Mouse (Mus musculus) neural tube, embryonic 10.5 days (tissue): ENCODE measurements at regions not wholly inside any gene's neighbourhood (a gene's known extent, or its start where the extent isn't known, plus 50 kb on each side); places are given as distances from the start of the nearest gene placed in this dataset.

Experiments used
- DNase-seq: peaks from one replicate; pipeline ENCODE4 v3.0.0-alpha.2; 2017; ENCODE audit warnings: low spot score; ENCODE audit errors: extremely low spot score

DNA sequence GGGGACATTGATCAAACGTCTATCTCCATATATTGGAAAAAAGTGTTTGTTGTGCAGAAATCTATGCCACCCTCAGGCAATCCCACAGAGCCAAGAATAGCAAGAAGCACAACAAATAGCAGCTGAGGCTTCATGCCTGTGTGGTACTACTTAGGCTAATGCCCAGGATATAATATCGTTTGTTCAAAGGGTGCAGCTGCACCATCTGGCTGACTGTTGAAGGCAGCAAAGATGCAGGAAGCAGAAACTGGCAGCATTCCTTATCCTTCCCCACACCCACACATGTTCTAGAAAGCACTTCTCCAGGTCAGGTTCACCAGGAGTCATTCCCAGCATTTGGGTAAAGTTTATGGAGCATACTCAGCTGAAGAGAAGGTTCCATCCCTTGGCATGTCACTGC, 158.1 kb upstream of the Ccn2 start:
- no peak for DNase-seq

DNA sequence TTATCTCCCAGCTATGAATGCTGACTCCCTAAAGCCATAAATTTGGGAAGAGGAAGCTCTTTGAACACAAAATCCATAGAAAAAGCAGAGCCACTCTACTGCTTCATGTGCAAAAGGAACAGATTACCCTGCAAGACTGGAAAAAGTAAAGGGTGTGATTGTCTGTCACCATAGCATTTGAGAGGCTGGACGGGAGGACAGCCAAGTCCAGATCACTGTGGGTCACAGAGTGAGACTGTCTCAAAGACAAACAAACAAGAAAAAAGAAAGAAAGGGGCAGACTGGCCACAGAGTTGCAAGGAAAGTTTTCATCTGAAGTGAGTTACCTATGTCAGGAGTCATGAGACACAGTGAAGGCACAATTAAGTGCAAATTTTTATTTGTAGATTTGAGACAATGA, 150.7 kb upstream of the Ccn2 start:
- no peak for DNase-seq

DNA sequence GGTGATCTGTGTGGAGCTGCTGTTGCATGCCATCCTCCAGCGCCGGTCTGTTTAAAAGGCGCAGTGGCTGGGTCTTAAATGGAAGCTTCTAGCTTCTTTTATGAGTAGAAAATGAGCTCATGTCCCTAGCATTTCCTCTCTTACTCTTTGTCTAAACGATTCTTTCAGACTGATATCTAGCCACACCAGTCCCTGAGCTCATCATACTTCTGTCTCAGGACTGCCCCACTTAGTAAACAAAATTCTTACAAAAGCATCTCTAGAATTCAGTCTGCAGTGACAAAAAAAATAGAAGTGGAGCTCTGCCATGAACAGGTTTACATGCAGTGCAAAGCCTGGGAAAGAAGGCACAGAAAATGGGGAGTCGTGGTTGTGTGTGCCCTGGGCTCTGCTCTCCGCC, 150.2 kb upstream of the Ccn2 start:
- no peak for DNase-seq

DNA sequence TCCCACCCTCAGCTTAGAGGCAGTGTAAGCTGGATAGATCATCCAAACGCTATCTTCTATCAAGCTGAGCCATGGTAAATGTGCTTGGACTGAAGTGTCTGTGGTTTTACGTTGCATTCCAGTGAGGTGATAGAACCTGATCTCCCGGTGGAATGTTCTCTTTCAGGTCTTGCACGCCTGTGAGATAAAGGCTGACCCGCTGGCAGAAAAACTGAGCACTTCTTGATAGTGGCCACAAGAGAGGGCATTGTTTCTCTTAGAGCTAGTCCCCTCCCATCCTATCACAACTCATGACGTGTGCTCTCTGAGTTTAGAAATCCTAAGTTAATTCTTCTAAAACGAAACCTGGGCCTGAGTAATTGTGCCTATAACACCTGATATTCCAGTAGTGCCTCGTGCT, 149.1 kb upstream of the Ccn2 start:
- no peak for DNase-seq

DNA sequence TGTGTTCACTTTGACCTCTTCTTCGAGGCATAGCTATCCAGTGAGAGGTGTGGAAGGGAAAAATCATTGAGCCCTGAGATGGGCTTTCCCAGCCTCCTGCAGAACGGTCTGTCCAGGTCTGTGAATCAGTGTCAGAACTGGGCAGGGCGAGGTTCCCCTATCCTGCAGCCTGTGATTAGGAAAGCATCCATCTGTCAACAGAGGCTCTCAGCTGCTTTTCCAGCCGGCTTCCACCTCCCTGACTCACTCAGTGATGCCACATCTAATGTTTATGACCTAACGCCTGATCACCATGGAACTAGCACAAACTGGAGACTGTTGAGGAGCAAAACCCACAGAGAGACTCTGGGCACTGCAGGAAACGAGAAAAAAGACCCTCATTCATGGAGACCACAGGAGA, 148.1 kb upstream of the Ccn2 start:
- no peak for DNase-seq

DNA sequence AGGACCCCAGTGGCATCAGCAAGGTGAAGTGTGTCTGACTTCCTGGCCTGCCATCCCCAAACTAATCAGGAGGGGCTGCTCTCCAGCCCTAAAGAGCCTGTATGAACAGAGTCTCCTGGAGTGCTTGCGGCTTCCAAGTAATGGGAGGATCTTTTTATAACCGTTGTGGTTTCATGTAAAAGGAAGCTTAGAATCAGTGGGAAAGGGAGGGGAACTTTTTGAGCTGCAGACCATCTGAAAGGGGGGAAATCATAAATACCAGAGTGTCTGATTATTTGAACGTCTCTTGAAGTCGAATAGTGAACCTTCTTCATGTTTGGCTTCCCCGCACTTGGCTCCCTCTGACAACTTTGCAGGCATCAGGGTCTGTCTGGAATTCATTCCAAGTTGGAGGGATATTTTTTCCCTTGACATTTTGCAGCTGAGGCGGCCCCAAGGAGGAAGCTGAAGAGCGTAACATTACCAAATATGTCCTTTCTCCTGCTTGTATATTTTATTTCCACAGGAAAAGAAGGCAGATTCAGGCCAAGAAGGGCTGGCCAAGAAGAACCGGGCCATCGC, 147.2 kb upstream of the Ccn2 start:
- DNase-seq, result no peak

DNA sequence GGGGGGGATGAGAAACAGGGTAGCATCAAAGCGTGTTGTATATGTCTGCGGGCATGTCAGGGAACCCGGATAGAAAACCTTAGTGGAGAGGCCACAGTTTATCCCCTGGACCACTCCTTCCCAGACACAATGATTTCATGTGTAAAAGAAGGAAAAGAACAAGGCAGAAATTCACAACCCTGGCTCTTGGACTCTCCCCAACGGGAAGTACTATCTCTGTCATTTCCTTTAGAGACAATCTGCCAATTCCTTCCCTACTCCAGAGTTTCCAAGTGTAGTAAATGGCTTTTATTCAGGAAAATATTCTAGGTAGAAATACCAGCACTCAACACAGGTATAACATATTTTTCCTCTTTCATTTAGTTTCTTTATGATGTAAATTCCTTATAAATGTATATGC, 141.7 kb upstream of the Ccn2 start:
- no peak for DNase-seq

DNA sequence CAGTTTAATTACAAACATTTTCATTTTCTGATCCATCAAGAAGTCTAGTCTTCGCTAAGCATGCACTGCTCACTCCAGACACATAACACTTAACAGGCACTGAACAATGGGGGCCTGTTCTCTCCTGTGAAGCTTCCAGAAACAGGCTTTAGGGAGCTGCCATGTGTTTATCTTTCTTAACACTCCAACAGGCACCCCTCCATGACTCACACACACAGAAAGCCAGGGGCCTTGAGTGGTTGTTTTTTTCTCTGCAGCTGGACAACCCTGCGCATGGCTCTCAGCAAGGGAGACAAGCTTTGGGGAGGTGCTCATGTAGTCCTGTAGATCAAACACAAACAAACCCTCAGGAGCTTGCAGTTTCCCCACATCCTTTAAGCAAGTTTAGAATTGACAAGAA, 136.6 kb upstream of the Ccn2 start:
- no peak for DNase-seq

DNA sequence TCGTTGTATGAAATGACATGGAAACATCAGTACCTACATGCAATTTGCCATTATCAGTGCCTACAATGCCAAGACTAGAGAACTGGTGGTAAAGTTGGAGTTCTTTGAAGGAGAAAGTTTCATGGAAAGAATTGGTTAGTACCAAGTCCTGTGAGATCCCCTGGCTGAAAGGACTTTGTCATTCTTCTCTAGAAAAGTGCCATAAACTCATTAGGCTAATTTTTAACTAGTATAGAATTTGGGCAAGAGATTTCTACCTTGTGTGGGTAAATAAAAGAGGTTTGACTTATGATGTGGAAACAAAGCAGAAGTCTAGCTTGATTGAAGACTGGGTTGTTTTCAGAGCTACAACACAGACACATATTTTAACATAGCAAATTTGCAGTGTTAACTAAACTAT, 131.4 kb upstream of the Ccn2 start:
- DNase-seq, result no peak

DNA sequence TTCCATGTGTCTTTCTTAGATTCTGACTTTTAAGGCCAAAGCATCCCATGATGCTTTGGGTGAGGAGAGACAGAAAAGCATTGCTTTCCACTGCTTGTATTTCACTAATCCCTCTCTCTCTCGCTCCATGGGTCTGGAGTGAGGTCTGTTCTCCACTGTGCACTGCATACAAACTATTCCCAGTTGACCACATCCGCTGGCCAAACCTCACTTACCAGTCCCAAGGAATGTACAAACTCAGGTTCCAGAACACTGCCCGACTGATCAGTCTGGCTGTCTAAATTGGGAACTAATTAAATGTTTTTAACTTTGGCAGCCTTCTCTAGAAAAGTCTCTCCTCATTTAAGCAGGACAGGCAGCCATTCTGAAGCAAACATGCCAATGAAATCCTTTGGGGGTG, 130.9 kb upstream of the Ccn2 start:
- no peak for DNase-seq

DNA sequence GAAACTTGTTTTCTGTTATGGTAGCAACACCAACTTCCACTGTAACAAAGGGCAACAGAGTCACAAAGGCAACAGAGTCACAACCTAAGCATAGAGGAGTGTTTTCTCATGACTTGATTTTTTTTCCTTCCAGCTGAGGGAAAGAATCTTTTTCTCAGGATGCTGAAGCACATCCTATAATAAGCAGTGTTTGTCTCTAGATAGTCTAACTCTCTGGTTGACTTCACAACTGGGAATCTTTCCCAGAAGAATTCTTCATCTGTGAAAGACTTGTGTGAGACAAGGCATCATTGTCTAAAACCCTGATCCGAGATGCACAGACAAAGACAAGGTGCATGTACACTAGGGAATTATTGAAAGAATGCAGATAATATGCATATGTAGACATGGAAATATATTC, 125.5 kb upstream of the Ccn2 start:
- DNase-seq, result no peak

DNA sequence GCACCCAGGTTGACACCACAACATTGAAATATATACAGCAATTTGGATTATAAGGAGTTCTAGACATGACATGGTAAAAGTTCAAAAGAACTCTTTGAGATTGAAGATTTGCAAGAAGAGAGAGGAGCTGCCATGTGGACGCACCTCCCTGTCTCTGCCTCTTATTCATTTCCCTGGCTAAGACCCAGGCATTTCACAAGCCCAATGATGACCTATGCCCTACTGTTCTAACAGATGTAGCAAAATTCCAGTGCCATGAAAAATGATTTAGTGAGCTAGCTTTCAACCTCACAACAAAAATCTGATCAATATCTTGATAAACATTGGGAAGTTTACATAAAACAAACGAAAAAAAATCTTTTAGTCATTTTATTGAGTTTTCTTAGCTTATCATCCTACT, 123.7 kb upstream of the Ccn2 start:
- DNase-seq, result no peak

DNA sequence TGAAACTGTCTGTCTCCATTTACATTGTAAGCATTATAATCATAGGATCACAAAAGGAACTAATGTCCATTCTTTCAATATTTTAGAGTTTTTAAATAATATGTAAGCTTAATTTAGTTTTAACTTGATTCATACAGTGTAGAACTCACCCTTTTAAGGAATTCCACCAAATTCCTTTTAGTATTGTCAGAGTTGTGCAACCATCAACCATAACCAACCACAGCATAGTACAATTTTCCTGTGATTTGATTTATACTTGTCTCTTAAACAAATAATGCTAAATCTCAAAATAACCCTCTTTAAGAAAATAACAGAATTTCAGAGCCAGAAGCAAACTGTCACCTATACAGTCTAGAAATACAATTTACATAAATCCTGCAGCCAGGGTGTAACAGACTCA, 119.0 kb upstream of the Ccn2 start:
- DNase-seq, result no peak

DNA sequence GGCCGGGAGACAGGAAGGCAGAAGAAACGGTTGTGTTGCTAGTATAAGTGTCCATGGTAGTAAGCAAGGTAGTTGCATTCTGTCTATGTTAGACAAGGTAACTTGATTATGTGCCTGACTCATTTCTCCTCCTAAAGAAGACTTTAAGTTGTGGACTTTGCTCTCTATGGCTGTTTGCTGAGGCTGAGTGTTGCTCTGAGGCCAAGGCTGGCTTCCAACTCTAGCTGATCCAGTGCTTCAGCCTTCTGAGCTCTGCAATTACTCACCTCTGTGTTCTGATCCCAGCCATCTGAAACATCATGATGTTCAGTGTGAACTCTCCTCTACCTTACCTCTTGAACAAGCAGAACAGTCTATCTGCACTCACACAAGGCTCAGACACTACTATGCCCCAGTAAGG, 116.7 kb upstream of the Ccn2 start:
- DNase-seq, result no peak

DNA sequence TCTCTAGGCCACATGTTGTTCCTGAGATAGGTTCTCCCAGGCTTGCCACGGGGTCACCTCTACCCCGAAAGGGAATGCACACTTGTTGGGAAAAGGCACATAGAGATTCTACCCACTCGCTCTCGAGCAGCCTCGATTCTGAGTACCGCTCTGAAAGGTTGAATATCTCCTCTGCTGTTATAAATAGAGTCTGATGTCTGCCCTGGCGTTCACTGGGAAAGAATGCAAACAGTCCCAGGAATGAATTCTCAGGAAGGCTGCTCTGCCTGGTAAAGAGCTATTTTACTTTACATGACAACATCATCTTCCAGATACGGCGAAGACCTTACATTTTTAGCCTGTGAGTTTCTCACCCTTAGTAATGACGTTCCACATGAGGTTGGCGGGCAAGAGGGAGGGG, 116.1 kb upstream of the Ccn2 start:
- no peak for DNase-seq

DNA sequence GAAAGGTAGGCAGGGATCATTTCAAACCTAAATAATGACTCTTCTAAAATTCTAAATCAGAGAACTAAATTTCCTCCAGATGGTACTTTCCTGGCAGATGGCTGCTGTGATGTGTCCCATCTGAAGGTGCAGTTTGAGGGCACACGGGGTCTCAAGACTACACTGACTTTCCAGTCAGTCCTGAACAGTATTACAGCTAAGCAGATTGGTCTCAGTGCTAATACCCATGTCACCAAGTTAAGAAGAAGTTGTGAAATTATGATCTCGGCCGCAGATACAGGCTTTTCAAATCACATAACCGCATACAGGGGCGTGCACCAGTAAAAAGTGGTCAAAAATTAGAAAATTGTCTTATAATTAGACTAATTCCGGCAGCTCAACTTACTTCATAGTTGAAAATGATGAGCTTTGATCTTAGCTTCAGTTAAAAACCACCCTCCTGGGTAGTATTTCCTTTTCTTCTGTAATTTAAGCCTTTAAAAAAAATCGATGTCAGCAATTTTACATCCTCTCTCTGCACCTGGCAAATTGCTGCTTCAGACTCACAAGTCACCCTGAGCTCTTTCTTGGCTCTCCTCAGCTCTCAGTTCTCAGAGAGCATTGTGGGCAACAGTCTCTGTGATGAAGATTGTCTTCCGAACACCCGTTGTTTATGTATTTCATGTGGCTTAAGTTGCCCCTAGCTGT, 113.2 kb upstream of the Ccn2 start:
- DNase-seq, result no peak

DNA sequence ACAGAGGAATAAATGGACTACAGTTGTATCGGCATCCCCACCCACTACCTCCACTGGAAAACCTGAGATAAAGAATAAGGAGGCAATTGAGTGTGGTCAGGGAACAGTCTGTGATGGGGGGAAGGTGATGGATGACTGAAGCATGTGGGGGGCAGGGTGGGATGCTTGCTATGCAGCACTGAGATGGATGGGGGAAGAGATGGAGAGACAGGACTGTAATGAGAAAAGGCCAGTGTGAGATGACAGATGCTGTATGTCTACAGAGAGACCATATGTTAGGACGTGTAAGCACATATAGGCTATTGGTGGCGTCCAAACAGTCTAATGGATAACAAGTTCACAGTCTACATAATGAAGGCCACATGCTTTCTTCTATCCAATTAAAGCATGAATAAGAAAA, 112.2 kb upstream of the Ccn2 start:
- DNase-seq, result no peak

DNA sequence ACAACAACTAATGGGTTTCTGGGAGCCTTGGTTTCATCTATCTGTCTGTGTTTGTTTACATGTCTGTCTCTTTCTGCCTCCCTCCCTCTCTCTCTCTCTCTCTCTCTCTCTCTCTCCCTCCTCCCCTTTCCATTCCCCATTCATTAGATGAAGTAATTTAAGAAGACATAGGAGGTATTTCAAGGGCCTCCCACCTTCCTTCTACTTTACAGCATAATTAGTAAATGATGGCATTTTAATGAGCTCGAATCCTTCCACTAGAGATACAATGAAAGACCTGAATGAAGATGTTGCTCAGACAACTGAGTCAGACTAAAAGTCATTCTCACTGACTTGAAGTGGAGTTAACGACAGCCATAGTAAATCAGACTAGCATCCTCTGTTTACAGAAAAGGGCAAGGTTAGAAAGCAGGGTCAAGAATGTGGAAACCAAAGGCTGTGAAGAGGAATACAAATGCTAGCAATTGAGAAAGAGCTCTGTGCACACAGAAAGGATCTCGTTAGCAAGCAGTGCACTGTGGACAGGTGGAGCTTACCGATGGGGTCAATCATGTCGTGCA, 111.1 kb upstream of the Ccn2 start:
- no peak for DNase-seq

DNA sequence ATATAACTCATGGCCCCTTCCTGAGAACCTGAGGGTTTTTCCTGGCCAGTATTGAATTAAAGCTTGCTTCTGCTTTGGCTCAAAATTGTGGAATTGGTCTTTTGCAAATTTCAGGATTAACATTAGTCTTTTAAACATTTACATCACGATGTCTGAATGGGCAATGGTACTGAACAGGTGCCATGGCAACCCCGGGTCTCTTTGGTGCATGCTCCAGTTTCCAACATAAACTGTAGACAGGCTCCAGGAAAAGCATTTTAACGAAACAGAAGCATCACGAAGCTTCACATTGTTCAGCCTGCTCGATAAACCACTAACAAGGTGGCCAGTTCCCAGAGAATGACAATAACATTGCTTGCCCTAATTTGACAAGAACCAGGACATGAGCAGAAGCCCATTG, 109.8 kb upstream of the Ccn2 start:
- DNase-seq, result no peak

DNA sequence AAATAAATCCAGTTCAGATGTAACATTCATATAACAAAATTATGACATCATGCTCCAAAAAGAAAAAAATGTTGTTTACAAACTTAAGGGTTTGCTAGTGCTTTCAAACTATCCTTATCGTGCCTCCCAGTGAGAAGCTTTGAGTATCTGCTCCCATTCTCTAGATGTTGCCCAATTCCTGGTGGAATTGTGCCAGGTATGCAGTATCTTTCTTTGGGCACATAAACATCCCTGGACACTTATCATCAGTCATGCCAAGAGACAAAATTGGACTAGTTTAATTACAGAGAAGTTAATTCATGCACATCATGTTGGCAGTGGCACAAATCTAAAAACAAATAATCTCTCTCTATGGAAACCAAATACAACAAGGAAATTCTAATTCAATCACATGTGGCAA, 109.0 kb upstream of the Ccn2 start:
- DNase-seq, result no peak

DNA sequence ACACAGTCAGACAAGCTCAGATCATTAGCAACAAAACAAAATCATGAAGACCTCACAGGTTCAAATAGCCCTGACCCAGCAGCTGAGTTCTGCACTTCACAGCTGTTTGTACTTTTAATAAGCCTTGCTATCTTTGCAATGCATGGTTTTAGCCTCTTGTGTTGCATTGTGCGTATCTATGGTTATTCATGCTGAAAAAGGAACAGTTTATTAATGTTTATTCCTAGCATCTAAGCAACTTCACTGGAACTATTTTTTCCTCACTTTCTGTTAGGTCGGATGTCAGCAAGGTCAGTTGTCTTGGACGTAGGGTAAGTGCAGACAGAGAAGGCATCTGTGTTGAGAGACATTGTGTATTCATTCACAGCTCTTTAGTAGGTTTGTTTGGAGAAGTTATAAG, 107.3 kb upstream of the Ccn2 start:
- no peak for DNase-seq

DNA sequence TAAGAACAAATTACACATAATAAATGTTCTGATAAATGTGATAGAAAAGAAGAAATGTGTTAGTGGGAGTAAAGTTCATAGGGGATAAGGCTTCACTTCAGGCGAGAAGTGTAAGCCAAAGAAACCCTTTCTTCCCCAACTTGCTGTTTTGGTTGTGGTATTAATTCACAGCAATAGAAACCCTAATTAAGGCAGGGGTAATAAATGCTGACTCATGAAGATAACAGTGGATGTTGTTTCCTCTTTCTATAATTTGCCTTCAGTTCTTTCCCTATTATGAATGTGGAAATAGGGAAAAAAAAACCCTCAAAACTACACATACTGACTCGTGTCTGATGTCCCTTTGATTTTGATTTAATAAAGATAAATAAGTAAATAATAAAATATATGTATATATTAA, 104.8 kb upstream of the Ccn2 start:
- no peak for DNase-seq

DNA sequence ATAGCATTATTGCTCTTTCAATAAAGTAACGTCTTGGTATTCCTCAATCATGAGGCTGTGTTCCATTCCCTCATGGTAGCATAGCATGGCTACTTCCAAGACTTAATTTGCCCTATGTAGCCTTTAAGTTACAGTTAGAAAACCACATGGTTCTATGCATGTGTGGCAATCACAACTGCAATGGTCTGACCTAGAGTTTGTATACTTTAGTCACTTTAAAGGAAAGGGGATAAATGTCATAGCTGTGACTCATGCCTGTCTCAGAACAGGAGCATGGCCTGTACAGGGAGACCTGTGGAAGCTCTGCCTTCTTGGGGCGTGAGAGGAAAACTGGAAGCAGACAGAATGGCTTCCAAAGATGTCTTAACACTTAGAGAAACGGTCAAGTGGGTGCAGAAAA, 103.4 kb upstream of the Ccn2 start:
- no peak for DNase-seq

DNA sequence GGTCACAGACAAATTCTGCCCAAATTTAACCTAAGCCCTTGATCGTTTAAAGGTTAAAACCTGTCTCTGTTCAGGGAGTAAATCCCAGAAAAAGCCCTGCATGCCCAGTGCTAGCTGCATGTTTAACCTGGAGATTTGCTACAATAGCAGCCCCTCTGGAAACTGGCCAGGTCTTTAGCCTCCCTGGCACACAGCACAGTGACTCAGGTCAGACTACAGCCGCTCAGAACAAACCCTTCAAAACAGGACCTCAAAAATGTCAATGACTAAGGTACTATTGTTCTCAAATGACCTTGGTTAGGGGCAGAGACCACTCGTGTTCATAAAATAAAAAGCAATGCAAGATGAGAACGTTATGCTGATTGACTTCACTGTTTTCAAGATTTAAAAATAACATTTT, 101.8 kb upstream of the Ccn2 start:
- no peak for DNase-seq
